Mouse (Mus musculus): ENCODE results near the gene Gm12117. TPM values are rescaled to one million over a fixed set of nuclear protein-coding genes. Genes with fewer than 3 reads are reported as not detected.

Gm12117 gene
- not detected for polyA plus RNA-seq (2014; fragmentation: Illumina TruSeq; extraction: RNeasy Lipid Tissue Mini Kit (QIAGEN cat#74804); ENCODE audit: low replicate concordance)

DNA sequence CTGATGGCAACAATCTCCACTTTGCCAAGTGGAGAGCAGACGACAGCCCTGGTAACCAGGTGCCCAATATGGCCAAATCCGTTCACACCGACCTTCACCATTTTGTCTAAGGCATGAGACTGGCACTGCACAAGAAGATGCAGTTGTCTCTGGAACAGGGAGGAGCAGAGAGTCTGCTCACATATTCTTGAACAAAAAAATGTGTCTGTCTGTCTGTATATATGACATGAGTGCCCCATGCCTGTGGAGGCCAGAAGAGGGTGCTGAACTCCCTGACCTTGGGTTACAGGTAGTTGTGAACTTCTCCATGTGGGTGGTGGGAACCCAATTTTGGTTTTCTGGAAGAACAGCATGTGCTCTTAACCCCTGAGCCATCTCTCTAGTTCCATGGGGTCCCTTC lies at the start of gene Gm12117:
TSS of gene Gm12117 (minus strand) at position 101 of the 400 bp plus-strand sequence.

Other genes with a start within 250 kb of the Gm12117 start
- not detected for gene Fgf18, start 129.3 kb downstream of the Gm12117 start, polyA plus RNA-seq (2014; fragmentation: Illumina TruSeq; extraction: RNeasy Lipid Tissue Mini Kit (QIAGEN cat#74804); ENCODE audit: low replicate concordance)
- gene Npm1, start 113.5 kb downstream of the Gm12117 start, polyA plus RNA-seq (2014; fragmentation: Illumina TruSeq; extraction: RNeasy Lipid Tissue Mini Kit (QIAGEN cat#74804); ENCODE audit: low replicate concordance), result 1,289 TPM
- not detected for gene Tlx3, start 73.1 kb downstream of the Gm12117 start, polyA plus RNA-seq (2014; fragmentation: Illumina TruSeq; extraction: RNeasy Lipid Tissue Mini Kit (QIAGEN cat#74804); ENCODE audit: low replicate concordance)
- gene Ranbp17, start 237.0 kb upstream of the Gm12117 start, polyA plus RNA-seq (2014; fragmentation: Illumina TruSeq; extraction: RNeasy Lipid Tissue Mini Kit (QIAGEN cat#74804); ENCODE audit: low replicate concordance), result 0.26 TPM